Mouse (Mus musculus) hindbrain, embryonic 14.5 days (tissue): ENCODE measurements around the gene Mrps18c. TPM values are rescaled to one million over a fixed set of nuclear protein-coding genes. Genes with fewer than 3 reads are reported as not detected.

ENCODE experiments used
- ATAC-seq: fragments of 200-750 bp; cut with Nextera tagmentation; 2 replicates; pipeline ENCODE4 v1.8.0; 2017; ENCODE audit warnings: moderate number of reproducible peaks, mild to moderate bottlenecking, moderate TSS enrichment, moderate library complexity; ENCODE audit not compliant: low FRiP score
- DNase-seq: peaks from one replicate; pipeline ENCODE4 v3.0.0-alpha.2; 2015; ENCODE audit warnings: low spot score
- H3K27ac ChIP-seq: fragments of 300-500 bp; sonication (generic); 2 replicates; pipeline ENCODE4 v1.5.1; 2014; ENCODE audit warnings: mild to moderate bottlenecking, moderate library complexity
- H3K27me3 ChIP-seq: fragments of 300-500 bp; sonication (generic); 2 replicates; pipeline ENCODE4 v1.6.1; 2014; ENCODE audit warnings: mild to moderate bottlenecking, low read length, mixed read lengths; ENCODE audit not compliant: control insufficient read depth, insufficient read depth
- H3K36me3 ChIP-seq: fragments of 300-500 bp; sonication (generic); replicated peaks from 2 replicates; pipeline ENCODE4 v1.6.1; 2014; ENCODE audit not compliant: control insufficient read depth, insufficient read depth
- H3K4me1 ChIP-seq: fragments of 300-500 bp; sonication (generic); replicated peaks from 2 replicates; pipeline ENCODE4 v1.6.1; 2014; ENCODE audit warnings: antibody characterized with exemption, low read length, mixed read lengths; ENCODE audit not compliant: control insufficient read depth, insufficient read depth
- H3K4me2 ChIP-seq: fragments of 300-500 bp; sonication (generic); replicated peaks from 2 replicates; pipeline ENCODE4 v1.6.1; 2014; ENCODE audit warnings: mild to moderate bottlenecking, moderate library complexity
- H3K4me3 ChIP-seq: fragments of 300-500 bp; sonication (generic); replicated peaks from 2 replicates; pipeline ENCODE4 v1.5.1; 2014; ENCODE audit warnings: mild to moderate bottlenecking, low read length
- H3K9ac ChIP-seq: fragments of 300-500 bp; sonication (generic); 2 replicates; pipeline ENCODE4 v1.6.1; 2014
- H3K9me3 ChIP-seq: fragments of 300-500 bp; sonication (generic); 2 replicates; pipeline ENCODE4 v1.6.1; 2016; ENCODE audit warnings: low read length; ENCODE audit not compliant: control insufficient read depth
- WGBS: fragments of 180-500 bp; shearing (Covaris S2); extraction: QIAGEN DNeasy Blood & Tissue Kit; methylation state at CpG from one replicate; pipeline ENCODE4 v1.1.7; 2014; 5-methylcytosine and 5-hydroxymethylcytosine counted together
- polyA plus RNA-seq: library from polyadenylated mRNA; unstranded; fragments of >200 nt; fragmentation: Nextera tagmentation; extraction: Ambion mirVana; gene quantifications from 2 replicates; pipeline ENCODE4 v1.2.1, GENCODE M21; 2014

Mrps18c gene
- polyA plus RNA-seq, 1 experiment from 2014 or later = 160 TPM

- no peaks in the 10 kb centered on the region for H3K9me3 ChIP-seq
- DNase-seq (no peak), ATAC-seq (no peak)
- no peaks in the 10 kb centered on the region for H3K27me3 ChIP-seq
- H3K27ac ChIP-seq = no peak overlapping the region
- H3K9ac ChIP-seq = no peak overlapping the region
- peaks cover 4% of the 10 kb centered on the region; the same call in 1 of the 2 replicates for H3K36me3 ChIP-seq
- 0 out of 2 replicates have a peak, but pooled peaks cover 12% of the 10 kb centered on the region for H3K4me1 ChIP-seq
- peak overlapping the region; percentile 85 for H3K4me2 ChIP-seq
- peak overlapping the region; percentile 77 for H3K4me3 ChIP-seq
- WGBS = 83% methylated on average over 8 of the region's 8 CpGs
These were observed 22.9 kb downstream of the Mrps18c start for GRCm38 (mm10) chr5:100821375-100821774.

GRCm38 (mm10) chr5:100822826-100823225 lies 24.4 kb downstream of the Mrps18c start:
- no peak overlapping the region for H3K4me2 ChIP-seq
- H3K9me3 ChIP-seq = no peaks in the 10 kb centered on the region
- H3K27ac ChIP-seq = no peak overlapping the region
- no peak overlapping the region for H3K4me3 ChIP-seq
- no peak for ATAC-seq
- no peak for DNase-seq
- H3K27me3 ChIP-seq = no peaks in the 10 kb centered on the region
- no peak overlapping the region for H3K9ac ChIP-seq
- H3K36me3 ChIP-seq = no peaks in the 10 kb centered on the region
- H3K4me1 ChIP-seq = 0 out of 2 replicates have a peak, but pooled peaks cover 12% of the 10 kb centered on the region
- 91% methylated on average over 7 of the region's 7 CpGs for WGBS

DNA sequence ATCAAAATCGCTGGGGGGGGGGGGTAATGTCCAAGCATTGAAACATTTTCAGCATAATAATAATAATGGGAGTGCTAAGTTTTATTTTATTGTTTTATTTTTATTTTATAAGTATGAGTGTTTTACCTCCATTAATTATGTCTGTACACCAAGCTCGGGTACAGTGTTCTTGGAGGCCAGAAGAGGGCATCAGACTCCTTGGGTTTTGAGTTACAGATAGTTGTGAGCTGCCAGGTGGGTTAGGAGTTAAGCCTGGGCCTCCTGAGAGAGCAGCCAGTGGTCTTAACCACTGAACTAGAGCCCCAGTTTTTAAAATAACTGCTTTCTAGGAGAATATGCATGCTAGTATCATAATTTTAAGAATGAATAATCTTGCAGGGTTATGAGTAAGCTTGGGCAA lies 27.5 kb downstream of the Mrps18c start:
- H3K27me3 ChIP-seq = no peaks in the 10 kb centered on the region
- WGBS = 22% methylated on average over 2 of the region's 2 CpGs
- no peak overlapping the region for H3K4me3 ChIP-seq
- no peak overlapping the region for H3K27ac ChIP-seq
- no peaks in the 10 kb centered on the region for H3K9me3 ChIP-seq
- H3K4me2 ChIP-seq = no peak overlapping the region
- H3K9ac ChIP-seq = no peak overlapping the region
- H3K36me3 ChIP-seq = no peaks in the 10 kb centered on the region
- no peak for DNase-seq
- H3K4me1 ChIP-seq = 0 out of 2 replicates have a peak, but pooled peaks cover 4% of the 10 kb centered on the region
- ATAC-seq = no peak

DNA sequence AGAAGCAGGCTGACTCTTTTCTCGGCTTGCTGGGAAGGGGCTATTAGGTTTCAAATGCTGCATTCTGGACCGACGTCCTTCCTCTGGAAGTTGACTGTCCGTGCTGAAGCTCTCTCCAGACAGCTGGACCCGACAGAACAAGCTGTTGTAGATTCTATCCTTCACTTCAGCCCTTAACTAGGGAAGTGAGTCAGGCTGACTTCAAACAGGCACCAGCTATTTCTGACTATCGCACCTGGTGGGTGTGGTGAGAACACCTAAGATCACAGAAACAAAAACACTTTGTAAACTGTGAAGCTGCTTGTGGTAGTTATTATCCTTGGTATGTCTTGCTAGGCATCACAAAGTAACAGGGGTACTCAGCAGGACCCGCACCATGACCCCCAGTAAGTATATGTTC lies 28.1 kb downstream of the Mrps18c start:
- Histone ChIP-seq H3K9ac (no peak overlapping the region), H3K36me3 (no peaks in the 10 kb centered on the region), H3K4me3 (no peak overlapping the region), H3K27ac (no peak overlapping the region), H3K27me3 (no peaks in the 10 kb centered on the region), H3K4me1 (no peaks in the 10 kb centered on the region), H3K9me3 (no peaks in the 10 kb centered on the region), H3K4me2 (no peak overlapping the region)
- ATAC-seq (no peak), DNase-seq (no peak)
- 82% methylated on average over 7 of the region's 7 CpGs for WGBS

GRCm38 (mm10) chr5:100828701-100829100 lies 30.3 kb downstream of the Mrps18c start:
- Histone ChIP-seq H3K4me3 (no peak overlapping the region), H3K27me3 (no peaks in the 10 kb centered on the region), H3K27ac (no peak overlapping the region), H3K9me3 (no peaks in the 10 kb centered on the region), H3K9ac (no peak overlapping the region), H3K4me1 (no peaks in the 10 kb centered on the region), H3K36me3 (no peaks in the 10 kb centered on the region), H3K4me2 (no peak overlapping the region)
- 84% methylated on average over 3 of the region's 3 CpGs for WGBS
- no peak for DNase-seq
- no peak for ATAC-seq

DNA sequence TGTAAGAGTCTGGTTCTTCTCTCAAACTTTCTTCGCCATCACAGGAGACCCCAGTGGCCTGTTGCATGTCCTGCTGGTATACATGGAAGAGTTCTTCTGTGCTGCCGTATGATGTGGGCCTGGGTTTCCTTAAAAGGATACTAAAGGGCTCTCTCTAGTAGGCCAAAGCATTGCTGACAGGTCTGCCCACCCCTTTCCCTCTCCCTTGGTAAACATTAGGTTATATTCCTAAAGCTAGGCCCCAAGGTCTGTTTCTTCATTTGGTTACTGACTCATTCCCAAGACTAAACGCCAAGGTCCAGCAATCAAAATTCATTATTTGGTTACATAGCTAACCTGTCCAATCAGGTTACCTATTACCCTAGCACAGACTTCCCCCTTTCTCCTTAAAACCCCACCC lies 34.3 kb downstream of the Mrps18c start:
- no peaks in the 10 kb centered on the region for H3K4me1 ChIP-seq
- ATAC-seq (no peak), DNase-seq (no peak)
- no peak overlapping the region for H3K9ac ChIP-seq
- H3K27me3 ChIP-seq = no peaks in the 10 kb centered on the region
- no peak overlapping the region for H3K4me3 ChIP-seq
- H3K27ac ChIP-seq = no peak overlapping the region
- no peaks in the 10 kb centered on the region for H3K9me3 ChIP-seq
- WGBS = 92% methylated on average over 3 of the region's 3 CpGs
- no peak overlapping the region for H3K4me2 ChIP-seq
- no peaks in the 10 kb centered on the region for H3K36me3 ChIP-seq

DNA sequence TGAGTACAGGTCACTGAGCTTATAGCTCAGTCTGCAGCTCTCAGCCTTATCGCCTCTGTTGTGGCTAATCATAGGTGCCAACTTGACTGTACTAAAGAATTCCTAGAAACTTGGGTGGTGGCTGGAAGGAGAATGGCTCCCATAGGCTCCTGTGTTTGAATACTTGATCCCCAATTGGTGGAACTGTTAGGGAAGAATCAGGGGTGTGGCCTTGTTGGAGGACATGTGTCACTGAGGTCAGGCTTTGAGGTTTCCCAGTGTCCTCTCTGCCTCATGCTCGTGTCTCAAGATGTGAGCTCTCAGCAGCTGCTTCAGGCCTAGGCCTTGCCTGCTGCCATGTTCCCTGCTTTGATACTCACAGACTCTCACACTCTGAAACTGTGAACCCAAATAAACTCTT lies 35.4 kb downstream of the Mrps18c start:
- no peak overlapping the region for H3K4me3 ChIP-seq
- H3K9ac ChIP-seq = no peak overlapping the region
- ATAC-seq = no peak
- no peak overlapping the region for H3K4me2 ChIP-seq
- H3K36me3 ChIP-seq = no peaks in the 10 kb centered on the region
- no peak for DNase-seq
- WGBS = 88% methylated on average over 2 of the region's 2 CpGs
- no peaks in the 10 kb centered on the region for H3K27me3 ChIP-seq
- no peaks in the 10 kb centered on the region for H3K9me3 ChIP-seq
- H3K27ac ChIP-seq = no peak overlapping the region
- no peaks in the 10 kb centered on the region for H3K4me1 ChIP-seq

- WGBS = 80% methylated on average over 8 of the region's 9 CpGs
- no peaks in the 10 kb centered on the region for H3K27me3 ChIP-seq
- no peak for ATAC-seq
These were observed 37.6 kb downstream of the Mrps18c start for GRCm38 (mm10) chr5:100835862-100836538.

GRCm38 (mm10) chr5:100837907-100838306 lies 39.5 kb downstream of the Mrps18c start:
- no peaks in the 10 kb centered on the region for H3K36me3 ChIP-seq
- no peak overlapping the region for H3K9ac ChIP-seq
- 93% methylated on average over 7 of the region's 7 CpGs for WGBS
- H3K4me1 ChIP-seq = no peaks in the 10 kb centered on the region
- ATAC-seq = no peak
- H3K4me2 ChIP-seq = no peak overlapping the region
- H3K27me3 ChIP-seq = no peaks in the 10 kb centered on the region
- no peak for DNase-seq
- H3K9me3 ChIP-seq = 0 out of 2 replicates have a peak, but pooled peaks cover 8% of the 10 kb centered on the region
- no peak overlapping the region for H3K4me3 ChIP-seq
- H3K27ac ChIP-seq = no peak overlapping the region

More at GRCm38 (mm10) chr5:100835862-100836538, 37.6 kb downstream of the Mrps18c start:
- no peaks in the 10 kb centered on the region for H3K36me3 ChIP-seq
- no peak overlapping the region for H3K9ac ChIP-seq
- H3K4me2 ChIP-seq = no peak overlapping the region
- no peaks in the 10 kb centered on the region for H3K4me1 ChIP-seq
- no peaks in the 10 kb centered on the region for H3K9me3 ChIP-seq
- H3K4me3 ChIP-seq = no peak overlapping the region
- no peak overlapping the region for H3K27ac ChIP-seq
- DNase-seq = no peak
